Mouse (Mus musculus) lung, postnatal 0 days (tissue): Measurements from ENCODE around the gene Gm20388. TPM values are rescaled to one million over a fixed set of nuclear protein-coding genes. Genes with fewer than 3 reads are reported as not detected.

ENCODE experiments used
- ATAC-seq: fragments of 200-750 bp; cut with Nextera tagmentation; 2 replicates; pipeline ENCODE4 v1.8.0; 2017; ENCODE audit warnings: moderate library complexity
- DNase-seq: peaks from one replicate; pipeline ENCODE4 v3.0.0-alpha.2; 2016; ENCODE audit warnings: low spot score
- H3K27ac ChIP-seq: fragments of 300-500 bp; sonication (generic); 2 replicates; pipeline ENCODE4 v1.5.1; 2014; ENCODE audit warnings: antibody characterized with exemption, mild to moderate bottlenecking, low read length, mixed read lengths
- H3K27me3 ChIP-seq: fragments of 300-500 bp; sonication (generic); replicated peaks from 2 replicates; pipeline ENCODE4 v1.6.1; 2014; ENCODE audit warnings: low read length, mixed read lengths; ENCODE audit not compliant: insufficient read depth
- H3K36me3 ChIP-seq: fragments of 300-500 bp; sonication (generic); 2 replicates; pipeline ENCODE4 v1.6.1; 2014; ENCODE audit warnings: low read length, mixed read lengths; ENCODE audit not compliant: insufficient read depth
- H3K4me1 ChIP-seq: fragments of 300-500 bp; sonication (generic); 2 replicates; pipeline ENCODE4 v1.6.1; 2014; ENCODE audit warnings: antibody characterized with exemption, low read depth, low read length, mixed read lengths; ENCODE audit not compliant: insufficient read depth
- H3K4me2 ChIP-seq: fragments of 300-500 bp; sonication (generic); replicated peaks from 2 replicates; pipeline ENCODE4 v1.6.1; 2014; ENCODE audit warnings: low read depth, mild to moderate bottlenecking, low read length, moderate library complexity, mixed read lengths
- H3K4me3 ChIP-seq: fragments of 300-500 bp; sonication (generic); 2 replicates; pipeline ENCODE4 v1.5.1; 2014; ENCODE audit warnings: low read depth, low read length
- H3K9ac ChIP-seq: fragments of 300-500 bp; sonication (generic); replicated peaks from 2 replicates; pipeline ENCODE4 v1.6.1; 2014; ENCODE audit warnings: low read depth, mild to moderate bottlenecking
- H3K9me3 ChIP-seq: fragments of 300-500 bp; sonication (generic); 2 replicates; pipeline ENCODE4 v1.6.1; 2016; ENCODE audit warnings: low read length, mixed read lengths
- CTCF ChIP-seq: IDR thresholded peaks from 2 replicates; pipeline ENCODE4 v1.5.1; 2016; ENCODE audit warnings: antibody characterized with exemption, mild to moderate bottlenecking
- EP300 ChIP-seq: IDR thresholded peaks from 2 replicates; pipeline ENCODE4 v1.6.1; 2016; ENCODE audit warnings: antibody characterized with exemption, mild to moderate bottlenecking, control low read depth
- WGBS: fragments of 180-500 bp; shearing (Covaris S2); extraction: QIAGEN DNeasy Blood & Tissue Kit; methylation state at CpG from one replicate; pipeline ENCODE4 v1.1.7; 2014; 5-methylcytosine and 5-hydroxymethylcytosine counted together
- polyA plus RNA-seq: library from polyadenylated mRNA; unstranded; fragments of >200 nt; fragmentation: Nextera tagmentation; extraction: Ambion mirVana; gene quantifications from 2 replicates; pipeline ENCODE4 v1.2.1, GENCODE M21; 2015

Gene Gm20388
- polyA plus RNA-seq, 1 experiment from 2014 or later, result not detected

- Histone ChIP-seq H3K4me2 (peak overlapping the region; percentile 87), H3K36me3 (no peaks in the 10 kb centered on the region), H3K27me3 (no peaks in the 10 kb centered on the region), H3K9ac (peak overlapping the region; percentile 80), H3K4me3 (peak overlapping the region; percentile 74), H3K27ac (peak overlapping the region; percentile 90), H3K4me1 (0 out of 2 replicates have a peak, but pooled peaks cover 3% of the 10 kb centered on the region), H3K9me3 (no peaks in the 10 kb centered on the region)
- TF ChIP-seq EP300 (no peak), CTCF (no peak)
- ATAC-seq (peak; percentile 54), DNase-seq (peak; percentile 69)
- under 1% methylated on average over 55 of the region's 77 CpGs for WGBS
Observed at GRCm38 (mm10) chr8:123653994-123654569, 3743.4 kb downstream of the Gm20388 start.

- TF ChIP-seq EP300, result no peak
- TF ChIP-seq CTCF, result no peak
- peak overlapping the region; percentile 90; the same call in 1 of the 2 replicates for H3K27ac ChIP-seq
- no peaks in the 10 kb centered on the region for H3K9me3 ChIP-seq
- 17% methylated on average over 5 of the region's 5 CpGs for WGBS
- no peak for DNase-seq
- no peaks in the 10 kb centered on the region for H3K36me3 ChIP-seq
- peak overlapping the region; percentile 74 for H3K4me3 ChIP-seq
- ATAC-seq, result no peak
- H3K4me2 ChIP-seq, result peak overlapping the region; percentile 87
- no peaks in the 10 kb centered on the region for H3K27me3 ChIP-seq
- H3K9ac ChIP-seq, result peak overlapping the region; percentile 80
- 0 out of 2 replicates have a peak, but pooled peaks cover 3% of the 10 kb centered on the region for H3K4me1 ChIP-seq
Observed at GRCm38 (mm10) chr8:123654763-123655162, 3744.1 kb downstream of the Gm20388 start.

GRCm38 (mm10) chr8:123655351-123655779 is 3744.7 kb downstream of the Gm20388 start:
- Histone ChIP-seq H3K4me2 (peak overlapping the region; percentile 87), H3K36me3 (no peaks in the 10 kb centered on the region), H3K9me3 (no peaks in the 10 kb centered on the region), H3K9ac (no peak overlapping the region; the same call in 1 of the 2 replicates), H3K27ac (peak overlapping the region; percentile 90; the same call in 1 of the 2 replicates), H3K27me3 (no peaks in the 10 kb centered on the region), H3K4me3 (peak overlapping the region; percentile 74), H3K4me1 (0 out of 2 replicates have a peak, but pooled peaks cover 3% of the 10 kb centered on the region)
- ATAC-seq (peak; percentile 45), DNase-seq (peak; percentile 82)
- 17% methylated on average over 8 of the region's 8 CpGs for WGBS
- no peak for TF ChIP-seq CTCF
- no peak for TF ChIP-seq EP300

- no peak overlapping the region for H3K4me2 ChIP-seq
- no peak overlapping the region for H3K27ac ChIP-seq
- ATAC-seq, result no peak
- H3K27me3 ChIP-seq, result no peaks in the 10 kb centered on the region
- no peak for TF ChIP-seq CTCF
- no peak for TF ChIP-seq EP300
- no peaks in the 10 kb centered on the region for H3K9me3 ChIP-seq
- no peak overlapping the region for H3K4me3 ChIP-seq
- no peak overlapping the region for H3K9ac ChIP-seq
- DNase-seq, result no peak
- 0 out of 2 replicates have a peak, but pooled peaks cover 2% of the 10 kb centered on the region for H3K36me3 ChIP-seq
- H3K4me1 ChIP-seq, result 0 out of 2 replicates have a peak, but pooled peaks cover 3% of the 10 kb centered on the region
- 81% methylated on average over 8 of the region's 8 CpGs for WGBS
Observed at GRCm38 (mm10) chr8:123657826-123658225, 3747.2 kb downstream of the Gm20388 start.

- H3K9me3 ChIP-seq, result no peaks in the 10 kb centered on the region
- ATAC-seq, result no peak
- 0 out of 2 replicates have a peak, but pooled peaks cover 2% of the 10 kb centered on the region for H3K36me3 ChIP-seq
- WGBS, result 75% methylated on average over 10 of the region's 10 CpGs
- H3K4me1 ChIP-seq, result no peaks in the 10 kb centered on the region
- H3K4me3 ChIP-seq, result no peak overlapping the region
- no peak overlapping the region for H3K27ac ChIP-seq
- no peaks in the 10 kb centered on the region for H3K27me3 ChIP-seq
- no peak for TF ChIP-seq EP300
- no peak for TF ChIP-seq CTCF
- no peak overlapping the region for H3K4me2 ChIP-seq
- H3K9ac ChIP-seq, result no peak overlapping the region
- DNase-seq, result no peak
Observed at GRCm38 (mm10) chr8:123659469-123660057, 3748.9 kb downstream of the Gm20388 start.

- 0 out of 2 replicates have a peak, but pooled peaks cover 2% of the 10 kb centered on the region for H3K36me3 ChIP-seq
- WGBS, result 84% methylated on average over 11 of the region's 11 CpGs
- H3K4me2 ChIP-seq, result no peak overlapping the region
- H3K9ac ChIP-seq, result no peak overlapping the region
- no peak overlapping the region for H3K4me3 ChIP-seq
- H3K27me3 ChIP-seq, result no peaks in the 10 kb centered on the region
- no peak for TF ChIP-seq EP300
- TF ChIP-seq CTCF, result no peak
- no peaks in the 10 kb centered on the region for H3K9me3 ChIP-seq
- ATAC-seq (no peak), DNase-seq (no peak)
- no peaks in the 10 kb centered on the region for H3K4me1 ChIP-seq
- no peak overlapping the region for H3K27ac ChIP-seq
Observed at GRCm38 (mm10) chr8:123661515-123661914, 3750.9 kb downstream of the Gm20388 start.
